Mouse (Mus musculus) forebrain, embryonic 11.5 days (tissue): ENCODE results near the gene Trpc7. TPM values are rescaled to one million over a fixed set of nuclear protein-coding genes. Genes with fewer than 3 reads are reported as not detected.

Experiments used
- ATAC-seq: fragments of 200-750 bp; cut with Nextera tagmentation; replicated peaks from 2 replicates; pipeline ENCODE4 v1.8.0; 2017; ENCODE audit warnings: moderate TSS enrichment; ENCODE audit not compliant: low FRiP score
- DNase-seq: peaks from one replicate; pipeline ENCODE4 v3.0.0-alpha.2; 2017; ENCODE audit warnings: low spot score
- H3K27ac ChIP-seq: fragments of 300-500 bp; sonication (generic); 2 replicates; pipeline ENCODE4 v1.5.1; 2014; ENCODE audit warnings: low read depth, low read length
- H3K27me3 ChIP-seq: fragments of 300-500 bp; sonication (generic); 2 replicates; pipeline ENCODE4 v1.6.1; 2014; ENCODE audit warnings: mild to moderate bottlenecking, low read length, mixed read lengths; ENCODE audit not compliant: control insufficient read depth, insufficient read depth
- H3K36me3 ChIP-seq: fragments of 300-500 bp; sonication (generic); 2 replicates; pipeline ENCODE4 v1.6.1; 2014; ENCODE audit warnings: mild to moderate bottlenecking, low read length, moderate library complexity, mixed read lengths; ENCODE audit not compliant: control insufficient read depth, insufficient read depth
- H3K4me1 ChIP-seq: fragments of 300-500 bp; sonication (generic); replicated peaks from 2 replicates; pipeline ENCODE4 v1.6.1; 2014; ENCODE audit warnings: low read length, mixed read lengths; ENCODE audit not compliant: control insufficient read depth, insufficient read depth
- H3K4me2 ChIP-seq: fragments of 300-500 bp; sonication (generic); 2 replicates; pipeline ENCODE4 v1.6.1; 2014; ENCODE audit warnings: low read depth, mild to moderate bottlenecking, low read length, moderate library complexity, mixed read lengths; ENCODE audit not compliant: severe bottlenecking
- H3K4me3 ChIP-seq: fragments of 300-500 bp; sonication (generic); 2 replicates; pipeline ENCODE4 v1.5.1; 2014; ENCODE audit warnings: low read depth, low read length
- H3K9ac ChIP-seq: fragments of 300-500 bp; sonication (generic); 2 replicates; pipeline ENCODE4 v1.6.1; 2014; ENCODE audit warnings: low read length
- H3K9me3 ChIP-seq: fragments of 300-500 bp; sonication (generic); 2 replicates; pipeline ENCODE4 v1.6.1; 2016; ENCODE audit warnings: low read length, mixed read lengths; ENCODE audit not compliant: control insufficient read depth
- WGBS: fragments of 180-500 bp; shearing (Covaris S2); extraction: QIAGEN DNeasy Blood & Tissue Kit; methylation state at CpG from one replicate; pipeline ENCODE4 v1.1.7; 2014; 5-methylcytosine and 5-hydroxymethylcytosine counted together
- polyA plus RNA-seq: library from polyadenylated mRNA; unstranded; fragments of >200 nt; fragmentation: Nextera tagmentation; extraction: Ambion mirVana; gene quantifications from 2 replicates; pipeline ENCODE4 v1.2.1, GENCODE M21; 2014

Trpc7 gene
- polyA plus RNA-seq, 1 experiment from 2014 or later, result not detected

DNA sequence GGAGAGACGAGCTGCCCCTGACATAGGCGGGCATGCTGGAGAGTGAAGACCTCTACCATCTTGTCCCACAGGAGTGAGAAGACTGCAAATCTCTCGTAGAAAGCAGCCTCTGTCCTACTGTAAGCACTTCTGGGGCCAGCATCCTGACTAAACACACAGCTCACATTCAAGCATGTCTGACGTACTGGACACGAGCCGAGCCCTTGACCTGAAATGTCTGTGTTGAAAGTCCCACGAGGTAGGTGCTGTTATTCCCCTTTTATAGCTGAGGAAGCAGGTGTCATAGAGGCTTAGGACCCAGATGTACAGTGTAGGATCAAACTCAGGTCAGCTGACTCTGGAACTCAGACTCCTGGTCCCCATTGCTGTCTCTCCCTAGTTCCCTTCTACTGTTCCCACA, 146.4 kb downstream of the Trpc7 start:
- Histone ChIP-seq H3K4me3 (no peak overlapping the region), H3K9ac (no peak overlapping the region), H3K27ac (no peak overlapping the region), H3K27me3 (peaks cover 35% of the 10 kb centered on the region), H3K4me2 (no peak overlapping the region), H3K36me3 (no peaks in the 10 kb centered on the region), H3K9me3 (no peaks in the 10 kb centered on the region), H3K4me1 (peaks cover 12% of the 10 kb centered on the region)
- no peak for DNase-seq
- ATAC-seq, result no peak
- WGBS, result 88% methylated on average over 7 of the region's 7 CpGs

DNA sequence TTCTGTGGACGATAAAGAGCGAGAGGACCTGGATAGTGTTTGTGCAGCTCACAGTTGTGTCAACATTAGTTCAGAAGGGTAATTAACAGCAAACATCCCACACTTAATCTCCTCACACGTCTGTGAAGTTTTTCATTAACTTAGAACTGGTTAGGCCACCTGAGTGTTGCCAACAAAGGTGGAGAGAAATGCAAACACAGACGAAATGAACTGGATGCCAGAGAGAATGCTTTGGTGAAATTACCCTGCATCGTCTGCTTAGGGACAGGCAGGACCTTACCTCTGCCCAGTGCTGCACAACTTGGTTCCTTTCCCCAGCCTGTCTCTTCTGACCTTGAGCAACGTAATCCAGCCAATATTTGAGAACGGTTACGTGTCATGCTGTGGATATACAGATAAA, 148.2 kb downstream of the Trpc7 start:
- 84% methylated on average over 8 of the region's 8 CpGs for WGBS
- H3K4me3 ChIP-seq, result no peak overlapping the region
- peak; percentile 37 for DNase-seq
- peaks cover 16% of the 10 kb centered on the region for H3K27me3 ChIP-seq
- H3K9me3 ChIP-seq, result no peaks in the 10 kb centered on the region
- no peak overlapping the region for H3K9ac ChIP-seq
- H3K27ac ChIP-seq, result no peak overlapping the region
- no peak for ATAC-seq
- no peak overlapping the region for H3K4me2 ChIP-seq
- no peaks in the 10 kb centered on the region for H3K36me3 ChIP-seq
- H3K4me1 ChIP-seq, result peaks cover 2% of the 10 kb centered on the region; the same call in 1 of the 2 replicates

DNA sequence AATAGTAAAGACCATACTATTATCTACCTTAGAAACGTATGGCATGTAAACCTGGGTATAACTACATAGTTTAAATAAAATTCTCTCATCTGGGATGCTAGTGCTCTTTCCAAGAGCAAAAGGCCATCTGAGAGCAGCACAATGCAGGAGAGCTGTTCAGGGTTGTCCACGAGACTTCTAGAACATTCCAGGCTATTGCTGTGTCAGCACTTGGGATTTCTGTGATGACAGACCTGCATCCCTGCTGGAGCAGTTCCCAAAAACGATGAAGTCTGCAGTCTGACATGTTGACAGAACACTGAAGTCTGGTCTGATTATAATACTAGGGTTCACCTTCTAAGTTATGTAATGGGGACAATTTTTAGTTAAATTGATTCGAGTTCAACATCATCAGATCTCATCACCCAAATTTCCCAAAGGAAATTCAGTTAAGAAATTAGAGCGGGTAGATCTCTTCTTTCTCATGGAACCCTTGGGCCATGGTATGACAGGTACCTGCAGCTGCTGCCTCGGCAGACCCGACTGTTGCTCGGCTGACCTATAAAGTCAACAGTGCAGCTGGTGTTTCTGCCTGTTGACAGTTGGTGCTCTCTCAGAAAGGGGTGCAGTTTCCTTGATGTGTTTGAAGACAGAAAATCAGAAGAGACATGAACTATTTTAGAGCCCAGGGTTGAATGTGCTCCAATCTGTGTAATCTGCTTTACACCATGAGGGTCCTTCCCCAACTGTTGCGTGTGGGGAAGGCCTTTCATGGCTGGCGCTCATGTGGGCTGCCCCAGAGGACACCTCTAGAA, 148.9 kb downstream of the Trpc7 start:
- Histone ChIP-seq H3K9me3 (no peaks in the 10 kb centered on the region), H3K4me3 (no peak overlapping the region), H3K9ac (no peak overlapping the region), H3K4me1 (no peaks in the 10 kb centered on the region; the same call in 1 of the 2 replicates), H3K4me2 (no peak overlapping the region), H3K27me3 (peaks cover 10% of the 10 kb centered on the region), H3K27ac (no peak overlapping the region), H3K36me3 (no peaks in the 10 kb centered on the region)
- no peak for ATAC-seq
- 88% methylated on average over 10 of the region's 10 CpGs for WGBS
- DNase-seq, result peak; percentile 24

DNA sequence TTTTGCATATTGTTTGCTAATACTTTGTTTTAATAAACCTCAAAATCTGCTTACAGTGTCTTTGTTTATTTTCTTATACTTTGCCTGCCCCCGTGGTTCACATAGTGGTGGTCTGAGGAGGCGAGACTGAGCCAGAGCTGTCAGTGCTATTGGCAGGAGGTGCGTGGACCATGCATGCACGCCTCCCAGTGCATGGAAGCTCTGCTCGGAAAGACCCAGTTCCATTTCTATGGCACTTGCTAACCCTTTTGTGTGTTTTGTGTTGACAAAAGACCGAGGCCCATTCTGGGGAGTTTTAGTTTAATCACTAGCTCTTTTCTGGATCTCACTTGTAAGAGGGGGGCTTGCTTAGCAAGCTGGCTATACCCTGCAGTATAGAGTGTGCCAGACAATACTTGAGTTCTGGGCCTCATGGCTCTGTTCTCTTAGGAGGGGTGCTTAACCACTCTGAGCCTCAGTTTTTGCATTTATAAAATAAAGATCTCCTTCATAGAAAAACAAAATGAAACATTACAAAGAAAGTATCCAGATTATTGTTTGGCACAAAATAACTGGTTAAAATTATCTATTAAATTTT, 153.4 kb downstream of the Trpc7 start:
- no peak overlapping the region for H3K4me2 ChIP-seq
- no peak overlapping the region for H3K9ac ChIP-seq
- H3K4me1 ChIP-seq, result 0 out of 2 replicates have a peak, but pooled peaks cover 2% of the 10 kb centered on the region
- H3K4me3 ChIP-seq, result no peak overlapping the region
- no peak for ATAC-seq
- WGBS, result 60% methylated on average over 6 of the region's 6 CpGs
- H3K27me3 ChIP-seq, result no peaks in the 10 kb centered on the region
- no peaks in the 10 kb centered on the region for H3K9me3 ChIP-seq
- H3K27ac ChIP-seq, result no peak overlapping the region
- peaks cover 6% of the 10 kb centered on the region for H3K36me3 ChIP-seq
- DNase-seq, result peak; percentile 45

DNA sequence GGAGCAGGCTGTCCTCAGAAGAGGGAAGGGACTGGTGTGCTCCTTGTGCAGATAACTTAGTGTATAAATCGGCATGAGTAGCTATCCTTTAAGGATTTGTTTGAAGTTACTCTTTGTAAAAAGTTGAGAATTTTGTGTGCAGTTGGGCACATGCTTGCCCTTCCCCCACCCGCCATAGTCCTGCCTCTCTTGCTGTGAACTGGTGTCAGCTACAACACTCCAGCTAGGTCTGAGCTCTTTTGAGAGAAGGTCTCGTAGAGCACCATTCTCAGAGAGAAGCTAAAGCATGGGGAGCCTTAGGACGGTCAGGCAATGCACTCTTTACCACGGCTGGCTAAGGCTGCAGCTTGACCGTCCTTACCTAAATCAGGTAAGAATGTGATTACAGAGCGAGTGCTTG, 154.1 kb downstream of the Trpc7 start:
- Histone ChIP-seq H3K36me3 (peaks cover 6% of the 10 kb centered on the region), H3K4me1 (0 out of 2 replicates have a peak, but pooled peaks cover 2% of the 10 kb centered on the region), H3K4me2 (no peak overlapping the region), H3K27me3 (no peaks in the 10 kb centered on the region), H3K4me3 (no peak overlapping the region), H3K9me3 (no peaks in the 10 kb centered on the region), H3K27ac (no peak overlapping the region; the same call in 1 of the 2 replicates), H3K9ac (no peak overlapping the region)
- ATAC-seq, result no peak
- WGBS, result 83% methylated on average over 7 of the region's 7 CpGs
- peak; percentile 40 for DNase-seq

DNA sequence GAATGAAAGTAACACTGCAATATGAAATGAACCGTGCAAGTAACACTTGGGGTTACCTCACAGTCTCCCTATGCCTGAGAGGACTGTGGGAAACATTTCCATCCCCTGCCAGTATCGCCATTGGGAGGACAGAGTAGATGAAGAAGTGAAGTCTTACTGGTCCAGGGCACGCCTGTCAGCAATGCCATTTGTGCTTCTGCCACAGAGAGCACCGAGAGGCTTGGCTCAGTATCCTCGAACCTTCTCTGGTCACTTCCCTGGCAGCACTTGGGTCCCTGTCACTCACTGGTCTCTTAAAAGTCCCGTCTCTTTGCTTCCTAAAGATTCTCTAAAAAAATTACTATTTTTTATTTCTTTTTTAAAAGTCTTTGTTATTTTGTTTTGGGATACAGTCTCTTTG, 155.3 kb downstream of the Trpc7 start:
- H3K4me3 ChIP-seq, result no peak overlapping the region
- H3K9ac ChIP-seq, result no peak overlapping the region
- 87% methylated on average over 6 of the region's 6 CpGs for WGBS
- H3K27ac ChIP-seq, result no peak overlapping the region
- no peaks in the 10 kb centered on the region for H3K27me3 ChIP-seq
- H3K9me3 ChIP-seq, result no peaks in the 10 kb centered on the region
- no peak overlapping the region for H3K4me2 ChIP-seq
- peaks cover 6% of the 10 kb centered on the region for H3K36me3 ChIP-seq
- 0 out of 2 replicates have a peak, but pooled peaks cover 2% of the 10 kb centered on the region for H3K4me1 ChIP-seq
- peak; percentile 41 for DNase-seq
- ATAC-seq, result no peak

DNA sequence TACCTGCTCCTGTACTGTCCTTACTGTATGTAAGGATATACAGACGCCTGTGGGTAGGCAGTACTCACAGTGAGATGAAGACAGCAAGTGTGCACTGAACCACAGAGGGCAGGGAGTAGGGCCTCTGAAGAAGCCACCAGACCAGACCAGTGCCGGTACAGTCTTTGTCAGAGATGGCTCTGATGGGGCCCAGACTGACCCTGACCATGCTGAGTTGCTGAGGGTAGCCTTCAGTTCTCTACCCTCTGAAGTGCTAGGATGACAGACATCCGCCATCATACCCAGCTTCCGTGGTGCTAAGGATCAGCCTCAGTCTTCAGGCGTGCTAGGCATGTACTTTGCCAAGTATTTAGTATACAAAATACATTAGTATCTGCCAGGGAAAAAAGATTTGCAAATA, 156.2 kb downstream of the Trpc7 start:
- Histone ChIP-seq H3K36me3 (peaks cover 6% of the 10 kb centered on the region), H3K9me3 (no peaks in the 10 kb centered on the region), H3K4me3 (no peak overlapping the region), H3K9ac (no peak overlapping the region), H3K4me1 (0 out of 2 replicates have a peak, but pooled peaks cover 2% of the 10 kb centered on the region), H3K27ac (no peak overlapping the region), H3K4me2 (no peak overlapping the region), H3K27me3 (no peaks in the 10 kb centered on the region)
- ATAC-seq (no peak), DNase-seq (peak; percentile 37)
- WGBS, result 97% methylated on average over 5 of the region's 5 CpGs

DNA sequence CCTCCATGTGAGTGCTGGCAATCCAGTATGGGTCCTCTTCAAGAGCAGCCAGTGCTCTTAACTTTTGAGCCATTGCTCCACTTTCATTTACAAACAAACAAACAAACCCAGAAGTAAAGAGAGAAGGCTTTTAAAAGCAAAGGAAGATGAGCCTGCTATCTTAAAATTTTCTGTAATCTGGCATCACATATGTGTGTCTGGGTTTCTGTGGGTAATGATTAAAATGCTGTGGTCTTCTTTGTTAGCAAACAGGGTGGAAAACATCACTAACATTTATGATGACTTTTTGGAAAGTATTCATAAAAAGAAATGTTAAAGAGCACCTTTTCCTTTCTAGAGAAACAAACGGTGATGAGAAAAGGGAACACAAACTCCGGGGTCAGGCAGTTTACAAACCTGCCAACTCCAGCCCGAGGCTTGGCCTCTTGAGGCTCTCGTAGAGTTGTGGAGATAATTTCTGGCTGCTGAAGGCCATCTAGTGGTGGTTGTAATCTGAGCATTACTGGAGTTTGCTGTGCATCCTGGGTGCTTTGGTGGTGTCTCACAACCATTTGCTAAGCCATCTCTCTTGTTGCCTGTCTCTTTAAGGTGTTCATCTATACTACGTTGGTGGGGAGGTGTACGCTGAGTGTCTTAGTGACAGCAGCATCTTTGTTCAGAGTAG, 160.4 kb downstream of the Trpc7 start:
- H3K36me3 ChIP-seq, result peaks cover 13% of the 10 kb centered on the region
- no peak overlapping the region for H3K27ac ChIP-seq
- no peaks in the 10 kb centered on the region for H3K4me1 ChIP-seq
- no peaks in the 10 kb centered on the region for H3K9me3 ChIP-seq
- H3K4me3 ChIP-seq, result no peak overlapping the region
- ATAC-seq, result no peak
- no peak overlapping the region for H3K9ac ChIP-seq
- no peak for DNase-seq
- WGBS, result 72% methylated on average over 6 of the region's 6 CpGs
- no peak overlapping the region for H3K4me2 ChIP-seq
- H3K27me3 ChIP-seq, result no peaks in the 10 kb centered on the region
